ENCODE assay signal across 9 mouse cellular contexts in the genomic region with DNA sequence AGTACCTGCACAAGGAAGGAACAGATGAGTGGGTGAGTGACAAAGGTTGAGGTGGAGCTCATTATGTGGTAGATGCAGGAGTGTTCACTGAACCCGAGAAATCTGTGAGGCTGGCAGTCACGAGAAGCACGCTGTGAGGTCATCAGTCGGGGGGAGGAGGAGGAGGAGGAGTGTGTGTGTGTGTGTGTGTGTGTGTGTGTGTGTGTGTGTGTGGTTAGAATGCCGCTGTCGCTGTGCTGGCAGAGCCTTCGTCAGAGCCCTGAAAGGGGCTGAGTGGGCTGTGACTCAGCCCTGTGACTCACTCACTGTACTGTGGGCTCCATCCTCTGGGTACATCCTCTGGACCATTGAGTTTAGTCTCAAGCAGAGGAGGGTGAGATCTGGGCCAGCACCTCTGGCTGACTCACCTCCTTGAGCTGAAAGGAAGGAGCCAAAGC. TPM values are rescaled to one million over a fixed set of nuclear protein-coding genes. Genes with fewer than 3 reads are reported as not detected.
DNase-seq lines count a peak whose midpoint lies in the region; ATAC-seq lines count a peak whose summit lies in the region.
"Had no signal": no experiment of that assay in that cellular context is flagged by ENCODE, and none has a peak within 500 bp of the region (broad histone marks: within the 10 kb centered on the region; RNA-seq: fewer than 3 reads in every experiment).

No protein-coding gene starts in this region.

- no peaks in the 10 kb centered on the region for H3K27me3 ChIP-seq in heart, embryonic 14.5 days (ENCODE audit: control insufficient read depth, insufficient read depth, low read length)
- no peaks in the 10 kb centered on the region for H3K27me3 ChIP-seq in heart, embryonic 10.5 days (ENCODE audit: insufficient read depth, poor library complexity, severe bottlenecking)
- no peaks in the 10 kb centered on the region for H3K27me3 ChIP-seq in forebrain, embryonic 11.5 days (ENCODE audit: control insufficient read depth, insufficient read depth, low read length)
- H3K27me3 ChIP-seq: limb, embryonic 13.5 days had no signal

- no peak overlapping the region for H3K9ac ChIP-seq in heart, embryonic 14.5 days (ENCODE audit: low read length)
- H3K9ac ChIP-seq in forebrain, embryonic 11.5 days (ENCODE audit: low read length), result no peak overlapping the region
- H3K9ac ChIP-seq: limb, embryonic 13.5 days had no signal

- H3K4me3 ChIP-seq in heart, embryonic 14.5 days (ENCODE audit: control insufficient read depth in 1 of 2, insufficient read depth in 1 of 2, low read depth in 1 of 2, low read length in 2 of 2), result no peak overlapping the region
- H3K4me3 ChIP-seq in heart, embryonic 10.5 days, result no peak overlapping the region
- H3K4me3 ChIP-seq in forebrain, embryonic 11.5 days (ENCODE audit: low read depth, low read length), result no peak overlapping the region
- H3K4me3 ChIP-seq: limb, embryonic 13.5 days had no signal

- DNase-seq in heart, embryonic 10.5 days (ENCODE audit: low spot score), result no peak
- peak; percentile 98 for DNase-seq in 416B (ENCODE audit: low read depth)
- DNase-seq in adrenal gland, postnatal 36 days, result peak; percentile 86 to 89
- peak; percentile 70 to 80 for DNase-seq in left cerebral cortex, adult 9 months (ENCODE audit: low spot score in 2 of 2)
- no peak for DNase-seq in testis, postnatal 14 days (ENCODE audit: low spot score)
- DNase-seq in forebrain, embryonic 11.5 days (ENCODE audit: low spot score), result no peak
- DNase-seq in cerebellum, postnatal 14 days, result no peak

- H3K27ac ChIP-seq in heart, embryonic 14.5 days (replicated peaks in 1 of 2; ENCODE audit: control insufficient read depth in 1 of 2, insufficient read depth in 1 of 2, low read depth in 2 of 2, low read length in 2 of 2), result 0 out of 4 replicates have a peak overlapping the region, but pooled peaks of 1 of the 2 experiments have one; percentile 9
- H3K27ac ChIP-seq in heart, embryonic 10.5 days, result no peak overlapping the region
- no peak overlapping the region for H3K27ac ChIP-seq in forebrain, embryonic 11.5 days (ENCODE audit: low read depth, low read length)
- H3K27ac ChIP-seq: limb, embryonic 13.5 days had no signal

- 46% methylated on average over 7 of the region's 7 CpGs for WGBS in heart, embryonic 14.5 days
- 64% methylated on average over 7 of the region's 7 CpGs for WGBS in heart, embryonic 10.5 days
- WGBS in forebrain, embryonic 11.5 days, result 82% methylated on average over 7 of the region's 7 CpGs

- no peaks in the 10 kb centered on the region for H3K9me3 ChIP-seq in heart, embryonic 14.5 days (ENCODE audit: control insufficient read depth, low read length)
- no peaks in the 10 kb centered on the region for H3K9me3 ChIP-seq in heart, embryonic 10.5 days
- no peaks in the 10 kb centered on the region for H3K9me3 ChIP-seq in forebrain, embryonic 11.5 days (ENCODE audit: control insufficient read depth, low read length)
- H3K9me3 ChIP-seq: limb, embryonic 13.5 days had no signal

- ATAC-seq in heart, embryonic 14.5 days (ENCODE audit: insufficient number of reproducible peaks, insufficient read depth, low FRiP score, low read depth), result peak; percentile 73; the same call in 1 of the 2 replicates
- ATAC-seq in forebrain, embryonic 11.5 days (replicated peaks; ENCODE audit: low FRiP score), result no peak

- no peak overlapping the region for H3K4me2 ChIP-seq in heart, embryonic 14.5 days (ENCODE audit: low read length)
- H3K4me2 ChIP-seq in forebrain, embryonic 11.5 days (ENCODE audit: low read depth, low read length, severe bottlenecking), result no peak overlapping the region
- H3K4me2 ChIP-seq: limb, embryonic 13.5 days had no signal

- peaks cover 6 to 9% of the 10 kb centered on the region in 2 experiments for H3K4me1 ChIP-seq in heart, embryonic 14.5 days (ENCODE audit: control insufficient read depth in 2 of 2, insufficient read depth in 2 of 2, low read length in 2 of 2)
- H3K4me1 ChIP-seq in heart, embryonic 10.5 days, result peaks cover 6% of the 10 kb centered on the region
- no peaks in the 10 kb centered on the region for H3K4me1 ChIP-seq in forebrain, embryonic 11.5 days (replicated peaks; ENCODE audit: control insufficient read depth, insufficient read depth, low read length)

- no peaks in the 10 kb centered on the region for H3K36me3 ChIP-seq in heart, embryonic 14.5 days (ENCODE audit: control insufficient read depth, insufficient read depth, low read length)
- no peaks in the 10 kb centered on the region for H3K36me3 ChIP-seq in heart, embryonic 10.5 days
- no peaks in the 10 kb centered on the region for H3K36me3 ChIP-seq in forebrain, embryonic 11.5 days (ENCODE audit: control insufficient read depth, insufficient read depth, low read length)
- H3K36me3 ChIP-seq: limb, embryonic 13.5 days had no signal

RNA-seq across cellular contexts. Expression of a gene that starts 20.2 kb away (rescaled TPM):
- polyA plus RNA-seq in heart, embryonic 14.5 days (2014; fragmentation: Nextera tagmentation; extraction: Ambion mirVana), result 435 and 456 TPM in 2 replicates
- 294 and 320 TPM in 2 replicates for polyA plus RNA-seq in heart, embryonic 10.5 days (2016; fragmentation: Nextera tagmentation; extraction: Ambion mirVana)
- total RNA-seq in adrenal gland, postnatal 36 days (2021), result 100 to 1,000 TPM; 292 to 420 TPM
- polyA plus RNA-seq in forebrain, embryonic 11.5 days (2014; fragmentation: Nextera tagmentation; extraction: Ambion mirVana), result 201 and 224 TPM in 2 replicates

RNA-seq across cellular contexts. Expression of a gene that starts 49.0 kb away (rescaled TPM):
- polyA plus RNA-seq in heart, embryonic 14.5 days (2014; fragmentation: Nextera tagmentation; extraction: Ambion mirVana), result 16.7 and 16.9 TPM in 2 replicates
- 21.7 and 22.5 TPM in 2 replicates for polyA plus RNA-seq in heart, embryonic 10.5 days (2016; fragmentation: Nextera tagmentation; extraction: Ambion mirVana)
- total RNA-seq in adrenal gland, postnatal 36 days (2021), result 10 to 100 TPM; 19.1 to 19.8 TPM
- polyA plus RNA-seq in forebrain, embryonic 11.5 days (2014; fragmentation: Nextera tagmentation; extraction: Ambion mirVana), result 26.1 and 27.2 TPM in 2 replicates

RNA-seq across cellular contexts. Expression of a gene that starts 49.8 kb away (rescaled TPM):
- 17.6 and 19.5 TPM in 2 replicates for polyA plus RNA-seq in heart, embryonic 14.5 days (2014; fragmentation: Nextera tagmentation; extraction: Ambion mirVana)
- 24.2 and 31.5 TPM in 2 replicates for polyA plus RNA-seq in heart, embryonic 10.5 days (2016; fragmentation: Nextera tagmentation; extraction: Ambion mirVana)
- total RNA-seq in adrenal gland, postnatal 36 days (2021), result 10 to 100 TPM; 30.6 to 31.8 TPM
- 32.9 and 33.3 TPM in 2 replicates for polyA plus RNA-seq in forebrain, embryonic 11.5 days (2014; fragmentation: Nextera tagmentation; extraction: Ambion mirVana)

Comparison
In these comparisons a context has a peak if more than half of its experiments do, and no peak if none do; other contexts are left out.
1. DNase-seq: peak in 416B (single experiment), adrenal gland, postnatal 36 days (2 of 2) and left cerebral cortex, adult 9 months (2 of 2); none in heart, embryonic 10.5 days (single experiment), testis, postnatal 14 days (single experiment), forebrain, embryonic 11.5 days (single experiment) and cerebellum, postnatal 14 days (0 of 2).